Mouse (Mus musculus) embryo, embryonic 11.5 days (tissue): Measurements from ENCODE around the gene Ush2a.

ENCODE experiments used
- DNase-seq: peaks from one replicate; pipeline ENCODE4 v3.0.0-alpha.2; 2012; ENCODE audit warnings: low read depth, low spot score

Ush2a gene

GRCm38 (mm10) chr1:188541492-188541891, 279.7 kb downstream of the Ush2a start:
- no peak for DNase-seq

- DNase-seq = no peak
These were observed 281.5 kb downstream of the Ush2a start for GRCm38 (mm10) chr1:188543364-188543763.

GRCm38 (mm10) chr1:188549686-188550085, 287.9 kb downstream of the Ush2a start:
- DNase-seq = no peak

GRCm38 (mm10) chr1:188551802-188552201, 290.0 kb downstream of the Ush2a start:
- DNase-seq = no peak

DNA sequence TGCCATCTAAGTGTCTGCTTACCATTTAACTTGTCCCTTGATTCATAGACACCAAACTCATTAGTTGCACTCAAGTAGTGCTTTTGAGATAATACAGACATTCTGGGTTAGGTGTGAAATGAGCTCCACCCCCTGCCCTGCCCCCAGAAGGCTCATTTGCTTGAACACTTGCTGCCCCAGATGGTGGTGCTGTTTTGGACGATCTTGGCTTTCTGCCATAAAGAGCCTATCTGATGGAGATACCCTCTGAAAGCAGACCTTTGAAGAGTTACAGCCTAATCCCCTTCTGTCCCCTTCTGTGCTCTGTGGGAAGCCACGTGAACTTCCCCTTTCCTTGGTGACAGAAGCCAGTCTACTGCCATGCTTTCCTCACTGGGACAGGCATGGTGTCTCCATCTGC, 297.1 kb downstream of the Ush2a start:
- DNase-seq = no peak

DNA sequence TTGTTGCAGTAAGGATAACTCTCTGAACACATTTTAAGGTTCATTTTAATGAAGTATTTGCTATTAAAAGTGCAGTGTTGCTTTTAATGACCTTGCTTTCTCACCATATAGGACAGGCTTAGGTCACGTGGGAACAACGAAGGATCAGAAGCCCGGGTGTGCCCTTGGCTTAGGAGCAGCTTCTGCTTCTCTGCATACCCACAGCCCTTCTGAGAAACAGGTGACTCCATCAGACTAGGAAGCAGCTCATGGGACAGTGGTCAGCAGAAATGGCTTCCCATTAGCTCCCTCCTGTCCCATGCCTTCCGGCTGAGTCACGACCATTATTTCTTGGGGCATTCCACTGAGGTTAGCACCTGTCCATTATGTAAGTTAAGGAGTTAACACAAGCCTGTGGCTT, 304.4 kb downstream of the Ush2a start:
- no peak for DNase-seq

- no peak for DNase-seq
These were observed 305.7 kb downstream of the Ush2a start for GRCm38 (mm10) chr1:188567486-188567885.

DNA sequence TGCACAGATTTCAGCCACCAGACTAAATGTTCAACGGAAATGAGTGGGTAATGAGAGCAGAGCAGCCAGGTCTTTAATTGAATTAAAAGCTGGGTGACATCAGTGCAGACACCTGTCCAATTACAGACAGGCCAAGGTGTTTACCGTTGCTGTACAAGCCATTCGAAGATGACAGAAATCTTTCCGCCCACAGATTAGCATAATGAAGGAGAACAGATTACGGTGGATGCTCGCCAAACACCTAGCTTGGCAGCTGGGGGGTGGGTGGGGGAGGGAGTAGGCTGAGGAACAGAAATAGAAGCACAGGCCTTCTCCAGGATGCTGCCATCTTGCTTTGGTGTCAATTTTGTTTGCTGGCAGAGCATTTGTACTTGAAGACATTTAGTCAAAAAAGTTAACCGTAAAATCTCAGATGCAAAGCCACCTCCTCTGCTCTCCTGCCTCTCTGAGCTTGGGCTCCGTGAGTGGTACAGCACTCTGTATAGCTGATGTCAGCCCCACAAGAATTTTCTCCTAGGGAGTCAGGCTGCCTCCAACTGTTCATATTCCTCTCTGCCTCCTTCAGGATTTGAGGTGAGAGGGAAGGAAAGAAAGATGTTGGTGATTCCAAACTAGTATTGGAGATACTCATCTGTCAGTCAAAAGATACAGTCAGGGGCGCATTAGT, 306.6 kb downstream of the Ush2a start:
- no peak for DNase-seq

- no peak for DNase-seq
These were observed 314.5 kb downstream of the Ush2a start for GRCm38 (mm10) chr1:188576246-188576747.

GRCm38 (mm10) chr1:188577376-188577775, 315.6 kb downstream of the Ush2a start:
- no peak for DNase-seq

DNA sequence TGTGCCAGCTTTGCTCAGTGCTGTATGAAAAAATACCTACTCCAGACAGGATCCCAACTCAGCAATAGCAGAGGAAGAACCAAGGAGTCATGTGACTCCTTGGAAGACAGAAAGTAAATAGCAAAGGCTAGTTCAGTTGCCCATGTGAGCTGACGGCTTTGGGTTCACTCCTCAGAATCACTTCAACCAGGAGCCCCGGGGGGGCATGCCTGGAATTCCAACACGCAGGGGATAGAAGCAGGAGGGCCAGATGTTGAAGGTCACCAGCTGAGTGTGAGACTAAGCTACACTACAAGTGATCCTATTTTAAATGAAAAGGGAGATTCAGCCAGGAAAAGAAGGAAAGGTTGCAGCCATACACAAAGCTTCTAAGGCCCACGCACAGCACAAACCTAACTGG, 319.3 kb downstream of the Ush2a start:
- DNase-seq = no peak

DNA sequence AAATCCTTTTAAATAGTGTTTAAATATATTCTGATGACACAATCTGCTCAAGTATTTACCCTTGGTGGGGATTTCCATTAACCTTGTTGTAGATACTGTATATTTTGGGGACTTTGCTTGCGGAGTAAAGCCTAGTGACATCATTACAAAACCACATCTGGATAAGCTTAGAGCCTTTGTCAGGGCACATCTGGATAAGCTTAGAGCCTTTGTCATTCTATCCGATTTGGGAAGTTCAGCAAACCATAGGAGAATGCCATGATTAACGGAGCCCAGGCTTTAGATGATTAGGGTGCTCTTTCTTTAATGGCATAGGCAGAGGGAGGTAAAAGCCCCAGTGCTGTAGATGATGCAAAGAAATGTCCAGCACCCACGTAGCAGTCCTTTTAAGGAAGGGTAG, 333.4 kb downstream of the Ush2a start:
- no peak for DNase-seq

DNA sequence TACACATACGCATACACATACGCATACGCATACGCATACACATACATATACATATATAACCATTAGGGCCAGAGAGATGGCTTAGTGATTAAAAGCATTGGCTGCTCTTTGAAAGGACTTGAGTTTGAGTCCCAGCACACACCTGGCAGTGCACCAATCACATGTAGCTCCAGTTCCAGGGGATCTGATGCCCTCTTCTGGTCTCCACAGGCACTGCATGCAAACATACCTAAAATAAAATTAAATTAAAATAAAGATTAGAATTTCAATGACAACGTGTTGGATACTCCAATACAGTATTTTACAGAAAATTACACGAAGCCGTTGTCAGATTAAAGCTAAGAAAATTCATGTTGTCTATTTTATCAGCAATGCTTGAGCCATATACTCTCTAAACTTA, 336.2 kb downstream of the Ush2a start:
- DNase-seq = no peak

- DNase-seq = no peak
These were observed 337.3 kb downstream of the Ush2a start for GRCm38 (mm10) chr1:188599134-188599533.

- DNase-seq = no peak
These were observed 344.6 kb downstream of the Ush2a start for GRCm38 (mm10) chr1:188606450-188606849.

- no peak for DNase-seq
These were observed 354.7 kb downstream of the Ush2a start for GRCm38 (mm10) chr1:188616547-188616946.

DNA sequence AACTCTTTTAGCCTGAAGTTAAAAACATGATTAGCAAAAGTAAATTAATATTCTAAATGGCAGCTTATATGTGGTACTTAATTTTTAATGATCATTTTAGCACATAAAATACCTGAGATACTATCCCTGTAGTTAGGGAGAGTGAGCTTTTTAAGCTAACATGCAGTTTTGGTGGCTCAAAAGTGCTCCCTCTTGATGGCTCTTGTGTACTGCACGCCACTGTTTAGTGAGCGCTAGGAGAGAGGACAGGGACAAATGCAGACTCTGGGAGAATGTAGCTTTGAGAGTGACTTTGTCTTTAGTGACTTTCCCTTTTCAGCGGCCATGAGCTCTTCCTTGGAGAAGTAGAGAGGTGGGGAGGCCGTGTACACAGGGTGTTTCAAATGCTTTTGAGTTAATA, 371.9 kb downstream of the Ush2a start:
- DNase-seq = no peak

DNA sequence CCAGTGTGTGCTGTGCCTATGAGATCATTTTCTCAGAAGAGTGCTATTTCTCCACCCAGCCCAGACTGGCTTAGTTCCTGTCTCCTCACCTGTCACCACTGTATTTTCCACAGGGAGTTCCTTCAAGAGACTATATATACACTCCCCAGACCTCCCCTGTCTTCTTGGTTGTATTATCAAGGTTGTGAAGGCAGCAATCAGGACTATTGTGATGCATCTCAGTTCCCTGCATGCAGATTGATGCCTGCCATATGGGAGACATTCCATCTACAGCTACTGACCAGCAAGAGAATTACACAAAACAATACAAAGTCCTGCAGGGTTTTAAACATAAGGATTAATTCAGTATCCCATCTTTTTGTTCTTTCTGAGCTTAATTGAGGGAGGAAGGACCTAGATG, 377.8 kb downstream of the Ush2a start:
- no peak for DNase-seq

DNA sequence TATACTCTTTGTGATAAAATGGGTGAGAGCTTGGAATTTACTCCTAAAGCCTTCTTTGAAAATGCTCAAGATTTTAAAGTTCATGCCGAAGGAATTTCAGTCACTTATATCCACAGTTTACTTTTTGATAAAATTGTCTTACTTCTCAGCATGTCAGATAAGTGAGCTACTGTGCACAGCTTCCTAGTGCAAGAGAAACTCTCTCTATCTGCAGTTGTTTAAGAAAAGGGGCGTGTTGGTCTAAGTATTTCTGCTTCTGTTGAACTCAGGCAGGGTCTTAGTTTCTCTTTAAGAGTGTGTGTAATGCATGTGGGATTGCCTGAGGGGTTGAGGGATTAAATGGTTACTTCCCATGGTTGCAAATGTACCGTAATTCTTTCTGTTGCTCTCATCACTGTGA, 381.3 kb downstream of the Ush2a start:
- no peak for DNase-seq

DNA sequence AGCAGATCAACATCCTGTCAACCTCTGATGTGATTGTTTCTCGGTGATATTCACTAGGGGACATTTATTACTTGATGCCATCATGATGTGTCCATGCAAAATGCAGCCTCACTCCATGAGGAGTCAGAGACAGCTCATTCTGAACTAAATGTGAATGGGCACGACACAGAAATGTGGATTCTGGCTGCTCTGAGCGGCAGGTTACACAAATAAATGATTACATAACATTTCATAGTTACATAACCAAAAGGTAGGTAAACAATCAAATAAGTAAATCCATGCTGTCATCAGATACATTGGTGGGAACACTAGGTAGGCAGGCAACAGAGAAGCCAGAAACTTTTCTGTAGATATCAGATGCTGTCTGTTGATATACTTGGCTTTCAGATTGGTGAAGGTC, 391.2 kb downstream of the Ush2a start:
- DNase-seq = no peak

- no peak for DNase-seq
These were observed 394.3 kb downstream of the Ush2a start for GRCm38 (mm10) chr1:188656121-188656520.

DNA sequence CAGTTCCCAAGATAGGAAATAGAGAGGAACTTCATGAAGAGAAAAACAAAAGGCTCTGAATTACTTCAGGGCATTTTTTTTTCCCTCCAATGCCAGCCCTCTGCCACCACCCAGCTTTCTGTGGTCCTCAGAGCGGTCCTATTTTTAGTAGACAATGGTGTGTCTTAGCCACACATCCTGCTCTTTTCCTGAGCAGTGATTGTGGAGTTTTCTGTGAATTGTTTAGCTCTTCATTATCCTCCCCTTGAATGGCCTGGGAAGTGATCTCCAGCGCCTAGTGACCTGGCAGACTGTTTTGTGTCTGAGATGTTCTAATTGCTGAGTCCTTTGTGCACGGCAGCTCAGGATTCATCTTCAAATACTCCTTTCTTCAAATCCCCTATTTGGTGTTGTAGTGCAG, 397.3 kb downstream of the Ush2a start:
- no peak for DNase-seq

GRCm38 (mm10) chr1:188660339-188660738, 398.5 kb downstream of the Ush2a start:
- DNase-seq = peak; percentile 9

DNA sequence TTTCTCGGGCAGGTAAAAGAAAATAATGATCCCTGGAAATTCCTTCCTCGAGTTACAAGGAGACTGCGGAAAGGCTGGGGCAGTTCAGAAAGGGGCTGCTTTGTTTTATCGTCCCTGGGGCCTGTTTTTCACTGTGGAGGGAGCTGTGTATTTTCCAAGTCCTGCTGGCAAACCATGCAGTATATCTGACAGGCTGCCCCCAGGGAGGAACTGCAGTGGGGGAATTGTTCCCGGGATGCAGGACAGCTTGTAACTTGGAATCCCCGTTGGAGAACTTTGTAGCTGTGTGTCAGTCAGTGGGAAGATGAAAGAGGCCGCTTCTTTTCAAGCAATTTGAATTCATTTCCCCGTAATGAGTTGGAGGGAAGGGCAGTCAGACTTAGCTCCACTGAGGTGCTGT, 399.1 kb downstream of the Ush2a start:
- DNase-seq = peak; percentile 19
